Mouse (Mus musculus) 3T3-L1 (cell line): ENCODE measurements around the gene Fxyd1.

Experiments
- DNase-seq: peaks from one replicate; pipeline ENCODE4 v3.0.0-alpha.2; 2015; ENCODE audit warnings: low read depth, low spot score

Fxyd1 gene

DNA sequence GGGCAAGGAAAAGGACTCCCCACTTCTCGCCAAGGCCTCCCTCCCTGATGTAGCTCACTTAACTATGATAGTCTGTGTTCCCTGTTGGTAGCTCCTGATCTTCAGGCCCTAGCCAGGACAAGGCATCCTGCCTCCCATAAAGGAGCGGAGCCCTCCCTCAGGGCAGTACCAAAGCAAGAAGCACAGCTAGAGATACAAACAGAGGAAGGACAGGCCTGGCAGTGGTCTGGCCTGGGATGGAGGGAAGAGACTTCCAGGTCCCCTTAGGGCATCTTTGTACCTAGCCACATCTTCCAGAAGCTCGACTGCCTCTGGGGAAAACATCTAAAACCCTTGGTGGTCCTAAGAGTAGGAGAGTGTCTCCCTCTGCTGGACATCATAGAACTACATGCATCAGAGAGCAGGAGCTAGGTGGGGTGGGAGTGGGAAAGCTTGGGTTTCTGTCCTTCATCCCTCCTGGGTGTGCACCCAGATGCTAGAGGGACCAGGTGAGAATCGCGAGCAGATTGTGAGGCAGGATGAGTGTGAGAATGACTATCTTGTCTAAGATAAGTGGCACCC, 21.0 kb upstream of the Fxyd1 start:
- DNase-seq: peak; percentile 71

DNA sequence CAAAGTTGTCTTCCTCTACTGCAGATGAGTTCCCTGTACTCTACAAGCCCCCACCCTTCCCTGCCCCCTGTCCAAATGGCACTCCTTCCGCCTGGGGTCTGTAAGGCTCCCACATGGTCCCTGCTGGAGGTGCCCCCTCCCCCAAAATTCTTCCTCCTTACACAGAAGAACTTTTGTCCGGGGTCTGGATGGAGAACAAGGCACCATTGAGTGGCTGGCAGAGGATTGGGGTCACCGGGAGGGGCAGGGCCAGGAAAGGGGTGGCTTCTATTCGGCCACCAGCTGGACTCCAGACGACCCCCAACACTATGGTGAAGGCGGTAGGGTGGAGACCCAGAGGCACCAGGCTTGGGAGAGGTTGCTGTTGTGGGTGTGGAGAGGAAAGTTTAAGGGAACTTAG, 20.5 kb upstream of the Fxyd1 start:
- DNase-seq: no peak

DNA sequence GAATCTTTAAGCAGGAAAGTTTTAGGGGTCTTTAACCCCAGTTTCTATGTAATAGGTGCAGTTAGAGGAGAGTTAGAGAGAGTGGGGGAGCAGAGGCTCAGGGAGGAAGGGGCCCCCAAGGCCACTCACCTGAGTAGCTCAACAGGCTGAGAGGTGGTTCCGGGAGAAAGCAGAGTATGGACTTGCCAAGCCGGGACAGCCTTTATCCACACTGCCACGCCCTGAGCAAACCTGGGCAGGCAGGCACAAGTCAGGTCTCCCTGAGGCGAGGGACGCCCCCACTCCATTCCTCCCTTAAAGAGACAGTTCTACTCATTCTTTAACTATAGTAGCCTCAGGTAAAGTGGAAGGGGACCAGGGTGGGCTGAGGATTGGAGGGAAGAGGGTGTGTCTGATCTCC, 19.5 kb upstream of the Fxyd1 start, which contains the start of gene Fxyd3:
Gene Fxyd3, minus strand, starts transcription at position 213 of the 400 bp plus-strand sequence.
- no peak for DNase-seq

DNA sequence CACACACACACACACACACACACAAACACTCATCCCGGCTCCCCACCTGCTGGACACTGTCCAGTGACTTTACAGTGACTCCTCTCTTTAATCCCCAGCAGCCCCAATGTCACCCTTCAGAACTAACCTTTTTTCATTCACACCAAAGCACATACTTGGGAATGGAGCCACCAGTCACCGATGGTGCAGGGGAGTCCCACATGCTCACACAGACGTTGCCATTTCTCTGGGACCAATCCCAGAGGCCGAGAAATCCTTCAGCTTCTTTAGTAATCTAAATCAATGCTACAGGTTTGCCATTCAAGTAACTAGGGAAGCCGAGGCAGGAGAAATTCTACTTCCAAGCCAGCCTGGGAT, 17.7 kb upstream of the Fxyd1 start:
- no peak for DNase-seq

DNA sequence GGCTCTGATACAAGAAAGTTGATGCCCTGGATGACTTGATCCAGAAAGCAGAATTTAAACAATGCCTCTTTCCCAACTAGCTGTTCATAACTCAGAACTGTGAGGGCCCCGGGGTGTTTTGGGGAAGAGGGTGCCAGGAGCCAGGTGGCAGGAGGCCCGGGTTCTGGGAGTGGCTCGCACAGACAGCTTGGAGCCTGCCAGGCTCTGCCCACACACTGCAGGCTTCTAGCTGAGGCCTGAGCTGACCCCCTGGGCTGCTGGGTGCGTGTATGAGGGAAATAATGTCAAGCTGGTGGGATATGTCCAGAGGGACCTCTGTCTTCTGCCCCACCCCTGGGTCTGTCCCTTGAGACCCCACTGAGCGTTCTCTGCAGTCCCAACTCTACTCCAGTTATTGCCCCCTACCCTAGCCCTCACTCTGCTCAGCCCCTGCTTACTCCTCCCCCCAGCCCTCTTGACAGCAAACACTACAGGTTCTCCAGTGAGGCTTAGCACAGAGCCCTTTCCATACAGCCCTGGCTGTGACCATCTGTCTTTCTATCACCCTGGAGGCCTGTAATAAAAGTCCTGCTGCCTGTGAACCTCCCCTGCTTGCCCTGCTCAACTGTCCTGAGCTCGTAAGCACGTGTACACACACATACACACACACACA, 17.2 kb upstream of the Fxyd1 start:
- DNase-seq: no peak

DNA sequence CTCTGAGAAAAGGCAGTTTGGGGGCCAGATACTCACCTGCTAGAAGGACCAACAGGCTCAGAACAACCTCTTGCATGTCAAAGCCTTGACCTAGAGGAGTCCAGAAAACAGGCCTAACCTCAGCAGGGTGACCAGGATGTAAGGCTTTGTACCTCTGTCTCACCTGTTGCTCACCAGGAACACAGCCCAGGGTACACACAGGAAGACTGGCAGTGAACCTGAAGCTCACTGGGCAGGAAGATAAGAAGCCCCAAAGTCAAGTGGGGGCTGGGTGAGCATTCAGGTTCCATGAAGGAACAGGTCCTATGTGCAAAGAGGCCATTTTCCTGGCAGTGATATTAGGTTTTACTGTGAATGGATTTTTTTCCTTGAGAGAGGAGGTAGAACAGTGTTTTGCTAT, 16.5 kb upstream of the Fxyd1 start:
- no peak for DNase-seq

DNA sequence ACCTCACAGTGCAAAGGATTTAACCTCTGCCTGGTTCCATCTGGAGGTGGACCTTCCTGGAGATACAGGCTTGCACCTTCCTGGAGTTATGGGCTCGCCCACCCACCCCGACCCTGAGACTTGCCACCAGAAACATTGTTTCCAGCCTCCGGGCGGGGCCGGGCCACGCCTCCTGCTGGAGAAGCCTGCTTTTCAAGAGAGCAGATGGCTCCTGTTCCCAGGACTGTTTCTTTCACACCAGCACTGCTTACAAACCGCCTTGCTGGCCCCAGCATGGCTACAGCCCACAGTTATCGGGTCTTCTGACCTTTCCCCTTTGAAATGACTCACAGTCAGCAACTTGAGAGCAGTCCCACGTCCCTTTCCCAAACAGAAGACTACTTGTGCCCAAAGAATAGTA, 15.3 kb upstream of the Fxyd1 start:
- no peak for DNase-seq

DNA sequence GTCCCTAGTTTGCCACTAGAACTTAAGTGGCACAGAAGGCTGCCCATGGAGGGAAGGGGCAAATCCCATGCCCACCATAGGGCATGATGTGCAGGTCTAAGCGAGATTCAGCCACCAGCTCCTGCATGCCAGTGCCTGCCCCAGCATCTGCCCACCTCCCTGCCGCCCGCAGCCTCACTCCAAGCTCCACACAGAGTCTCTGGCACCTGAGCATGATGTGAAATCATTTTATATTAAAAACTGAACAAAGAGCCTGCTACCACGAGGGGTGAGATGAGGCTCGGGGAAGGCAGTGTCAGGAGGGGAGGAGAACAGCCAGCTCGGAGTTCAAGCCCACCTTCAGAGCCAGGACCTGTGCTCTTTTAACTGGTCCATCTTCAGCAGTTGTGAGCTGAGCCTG, 13.3 kb upstream of the Fxyd1 start:
- no peak for DNase-seq

DNA sequence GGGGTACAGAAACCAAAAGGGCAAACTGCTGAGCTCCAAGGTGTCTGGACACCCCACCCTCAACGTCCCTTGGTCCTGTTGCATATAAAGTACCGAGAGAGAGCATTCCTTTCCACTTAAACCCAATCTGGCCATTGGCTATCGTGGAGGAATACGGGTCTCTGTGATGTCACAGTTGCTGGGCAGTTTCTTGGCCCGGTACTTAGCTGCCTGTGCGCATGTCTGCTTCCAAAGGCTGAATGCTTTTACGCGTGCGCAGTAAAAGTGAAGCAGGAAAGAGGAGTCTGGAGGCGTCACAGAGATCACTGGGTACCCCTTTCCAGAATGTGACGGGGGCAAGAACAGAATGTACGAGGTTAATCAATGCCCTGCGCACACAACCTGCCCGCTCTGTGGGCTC, 12.5 kb upstream of the Fxyd1 start:
- DNase-seq: no peak

DNA sequence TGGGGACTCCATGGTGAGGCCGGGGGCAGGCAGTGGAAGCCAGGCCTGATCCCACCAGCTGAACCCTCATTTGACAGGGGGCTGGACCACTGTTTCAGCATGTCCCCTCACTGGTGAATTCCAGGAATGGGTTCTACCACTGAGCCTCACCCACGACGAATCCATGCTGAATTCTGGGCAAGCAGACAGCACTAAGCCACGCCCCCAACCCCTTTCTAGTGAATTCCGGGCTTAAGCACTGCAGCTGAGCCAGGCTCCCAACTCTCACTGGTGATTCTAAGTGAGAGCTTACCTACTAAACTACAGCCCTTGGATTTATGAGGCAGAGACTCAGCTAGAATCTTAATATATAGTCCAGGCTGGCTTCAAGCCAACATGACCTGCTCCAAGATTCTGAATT, 10.8 kb upstream of the Fxyd1 start:
- DNase-seq: peak; percentile 12

DNA sequence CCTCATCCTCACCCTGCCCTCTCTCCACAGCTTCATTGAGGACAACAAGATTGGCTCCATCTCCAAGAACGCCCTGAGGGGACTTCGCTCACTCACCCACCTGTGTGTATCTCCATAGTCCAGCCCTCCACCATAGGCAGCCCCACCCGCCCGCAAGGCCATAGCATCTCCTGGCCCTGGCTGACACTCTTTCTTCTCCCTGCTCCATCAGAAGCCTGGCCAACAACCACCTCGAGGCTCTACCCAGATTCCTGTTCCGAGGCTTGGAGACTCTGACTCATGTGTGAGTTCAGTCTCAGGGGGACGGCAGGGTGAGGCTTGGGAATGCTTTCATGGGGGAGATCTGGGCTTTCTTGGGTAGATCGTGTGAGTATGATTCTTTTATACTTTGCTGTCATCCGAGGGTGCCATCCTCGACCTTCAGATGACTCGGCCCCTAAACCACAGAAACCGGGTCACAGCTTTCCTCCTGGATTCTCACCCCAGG, 6.1 kb upstream of the Fxyd1 start:
- DNase-seq: peak; percentile 69

DNA sequence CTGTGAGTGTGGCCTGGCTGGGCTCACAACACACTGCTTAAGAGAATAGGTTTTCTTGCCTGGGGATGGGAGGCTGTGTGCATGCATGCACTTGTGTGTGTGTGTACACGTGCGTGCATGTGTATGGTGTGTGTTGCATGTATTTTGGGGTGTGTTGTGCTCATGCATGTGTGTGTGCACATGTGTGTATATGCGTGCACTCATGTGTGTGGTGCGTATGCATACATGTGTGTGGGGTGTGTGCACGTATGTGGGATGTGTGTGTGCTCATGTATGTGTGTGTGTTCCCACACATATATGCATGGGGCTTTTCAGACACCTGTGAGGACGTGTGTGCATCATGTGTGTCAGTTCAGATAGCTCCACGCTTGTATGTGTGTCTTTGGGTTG, 3.6 kb upstream of the Fxyd1 start:
- no peak for DNase-seq

DNA sequence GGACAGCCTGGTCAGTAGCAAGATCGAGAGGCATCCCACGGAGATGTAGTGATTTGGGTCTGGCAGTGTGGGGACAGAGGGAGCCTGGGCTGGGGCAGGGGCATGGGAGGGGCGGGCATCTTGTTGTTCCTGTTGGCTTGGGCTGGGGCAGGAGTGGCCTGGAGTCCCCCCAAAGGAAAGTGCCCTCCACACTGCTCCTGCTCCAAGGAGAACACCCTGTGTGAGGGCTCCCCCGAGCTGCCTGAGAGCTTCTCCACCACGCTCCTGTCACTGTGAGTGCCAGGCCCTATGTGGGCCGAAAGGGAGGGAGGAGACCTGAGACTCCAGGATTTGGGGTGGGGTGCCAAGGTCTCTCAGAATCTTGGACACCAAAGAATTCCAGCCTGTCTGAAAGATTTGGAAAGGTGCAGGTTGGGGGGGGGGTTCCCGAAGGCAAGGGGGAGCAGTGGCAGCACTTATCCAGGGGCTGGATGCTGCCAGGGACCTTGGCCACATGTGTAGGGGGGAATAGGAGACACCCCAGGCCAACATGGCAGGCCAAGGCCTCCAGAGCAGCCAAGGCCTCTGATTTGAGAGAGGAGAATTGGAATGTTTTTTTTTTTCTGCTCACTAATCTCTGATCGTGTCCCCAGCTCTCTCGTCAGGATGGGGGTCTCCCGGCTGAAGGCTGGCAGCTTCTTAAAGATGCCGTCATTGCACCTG, 3.1 kb upstream of the Fxyd1 start:
- no peak for DNase-seq

DNA sequence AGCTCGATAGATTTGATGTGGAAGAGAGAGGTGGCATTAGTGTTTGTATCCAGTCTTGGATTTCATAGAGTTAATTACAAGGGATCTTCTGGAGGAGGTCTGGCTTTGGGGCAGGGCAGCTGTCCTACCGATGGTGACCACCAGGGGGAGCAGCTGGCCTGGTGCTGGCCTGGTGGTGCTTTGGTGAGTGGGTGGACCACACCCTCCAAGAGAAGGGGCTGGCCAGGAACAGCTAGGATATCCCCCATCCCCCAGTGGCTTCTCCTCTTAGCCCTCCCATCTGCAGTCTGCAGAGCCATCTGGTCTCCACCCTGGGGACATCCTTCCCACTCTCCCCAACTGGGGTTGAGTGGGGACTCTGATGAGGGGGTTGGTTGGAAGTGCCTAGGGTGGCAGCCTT, 2.1 kb upstream of the Fxyd1 start, which contains the start of gene Lgi4:
Gene Lgi4, plus strand, starts transcription at position 235 of the 400 bp plus-strand sequence.
- DNase-seq: peak; percentile 71

DNA sequence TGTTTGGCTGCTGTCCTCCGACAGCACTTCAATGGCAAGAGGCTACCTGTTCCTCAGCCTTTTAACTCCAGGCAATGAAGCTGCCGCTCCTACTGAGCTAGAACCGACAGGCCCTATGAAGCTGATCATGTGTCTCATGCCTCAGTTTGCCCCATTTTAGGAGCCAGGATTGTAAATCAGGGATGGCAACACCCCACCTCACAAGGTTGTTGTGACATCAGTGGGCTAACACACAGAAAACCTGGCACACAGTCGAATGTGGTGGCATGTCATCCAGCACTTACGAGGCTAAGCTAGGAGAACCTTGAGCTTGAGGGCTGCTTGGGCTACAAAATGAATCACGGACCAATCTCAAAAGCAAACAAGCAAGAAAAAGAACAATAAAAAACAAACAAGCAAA, 1.2 kb upstream of the Fxyd1 start:
- DNase-seq: no peak

DNA sequence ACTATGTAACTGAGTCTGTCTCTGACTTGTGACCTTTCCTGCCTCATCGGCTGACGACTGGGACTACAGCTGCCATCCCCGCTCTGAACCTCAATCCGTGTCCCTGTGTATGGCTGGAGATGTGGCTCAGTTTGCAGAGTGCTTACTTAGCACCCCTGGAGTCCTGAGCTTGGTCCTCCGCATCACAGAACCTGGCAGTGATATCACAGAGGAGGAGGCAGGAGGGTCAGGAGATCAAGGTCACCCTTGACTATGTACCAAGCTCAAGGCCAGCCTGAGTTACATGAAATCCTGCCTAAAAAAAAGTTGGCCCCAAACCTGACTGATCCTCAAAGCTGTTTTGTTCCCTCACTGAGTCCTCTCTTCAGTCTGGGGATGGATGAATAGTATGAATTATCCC, 731 bp upstream of the Fxyd1 start:
- no peak for DNase-seq

DNA sequence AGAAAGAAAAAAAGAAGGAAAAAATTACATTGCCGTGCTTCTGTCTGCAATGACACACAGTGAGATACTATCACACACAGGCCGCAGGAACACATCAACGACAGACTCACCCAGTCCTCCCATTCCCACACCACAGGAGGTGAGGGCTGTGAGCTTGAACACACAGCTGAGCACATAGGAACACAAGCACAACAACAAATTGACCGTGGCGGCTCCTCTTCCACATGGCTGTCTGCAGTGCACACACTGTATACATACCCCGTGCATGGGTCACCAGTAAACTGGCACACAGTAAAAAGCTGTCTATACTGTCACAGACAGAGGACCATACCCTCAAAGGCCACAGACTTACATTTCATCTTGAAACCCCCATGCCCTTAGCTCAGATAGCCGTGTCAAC, 551 bp downstream of the Fxyd1 start:
- no peak for DNase-seq

DNA sequence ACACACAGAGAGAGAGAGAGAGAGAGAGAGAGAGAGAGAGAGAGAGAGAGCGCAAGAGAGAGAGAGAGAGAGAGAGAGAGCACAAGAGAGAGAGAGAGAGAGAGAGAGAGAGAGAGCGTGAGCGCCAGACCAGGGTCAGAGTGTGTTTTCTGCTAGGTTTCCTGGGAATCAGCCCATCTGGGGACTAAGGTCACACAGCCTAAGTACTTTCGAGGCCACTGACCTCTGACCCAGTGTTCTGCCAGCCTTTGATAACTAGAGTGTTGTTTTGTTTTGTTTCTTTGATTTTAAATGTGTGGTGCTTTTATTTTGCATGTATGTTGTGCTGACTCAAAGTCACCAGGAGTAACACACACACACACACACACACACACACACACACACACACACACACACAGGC, 1.1 kb downstream of the Fxyd1 start:
- DNase-seq: no peak

DNA sequence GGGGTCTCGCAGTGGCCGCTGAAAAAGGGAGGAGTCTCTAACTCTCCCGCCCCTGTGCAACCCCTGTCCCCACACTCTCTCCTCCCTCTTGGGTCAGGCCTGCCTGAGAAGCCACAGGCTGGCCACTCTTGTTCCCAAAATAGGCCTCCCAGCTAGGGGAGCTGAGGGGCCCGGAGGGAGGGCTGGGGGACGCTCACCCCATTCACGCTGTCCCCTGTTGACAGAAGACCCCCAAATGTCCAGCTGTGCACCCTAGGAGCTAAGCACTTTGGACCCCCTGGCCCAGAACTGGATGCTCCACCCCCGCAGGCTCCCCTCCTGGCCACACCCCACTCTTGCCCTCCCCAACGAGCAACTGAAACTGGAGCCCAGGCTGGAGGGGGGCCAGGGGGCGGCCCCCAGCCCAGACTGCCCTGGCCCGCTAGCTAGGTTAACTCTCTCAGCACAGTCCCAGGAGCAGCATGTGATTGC, 1.6 kb downstream of the Fxyd1 start:
- no peak for DNase-seq

DNA sequence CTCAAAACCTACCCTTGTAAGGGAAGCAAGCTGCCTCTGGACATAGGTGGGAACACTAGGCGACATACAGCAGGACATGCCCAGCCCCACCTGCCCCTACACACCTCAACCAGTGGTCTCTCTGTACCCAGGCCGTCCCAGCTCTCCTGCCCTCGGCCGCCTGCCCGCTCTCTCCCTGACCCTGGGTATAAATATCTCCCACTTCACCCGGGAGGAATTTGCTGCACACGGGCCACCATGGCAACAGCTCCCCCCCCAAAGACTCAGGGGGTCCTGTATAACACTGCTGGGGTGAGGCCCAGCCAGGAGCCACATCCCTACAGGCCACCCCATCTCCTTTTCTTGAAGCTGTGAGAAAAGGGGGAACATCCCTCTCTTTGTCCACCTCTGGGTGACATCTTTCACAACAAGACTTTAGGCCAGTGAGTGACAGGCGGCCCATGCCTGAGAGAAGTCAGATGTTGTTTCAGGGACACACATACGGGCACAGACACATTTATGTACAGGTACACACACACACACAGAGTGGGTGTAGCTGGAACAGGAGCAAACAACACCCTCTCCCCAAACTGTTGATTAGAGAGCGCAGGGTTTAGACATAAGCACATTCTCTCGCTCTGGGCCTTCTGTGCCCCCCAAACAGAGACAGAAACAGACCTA, 2.2 kb downstream of the Fxyd1 start:
- no peak for DNase-seq

DNA sequence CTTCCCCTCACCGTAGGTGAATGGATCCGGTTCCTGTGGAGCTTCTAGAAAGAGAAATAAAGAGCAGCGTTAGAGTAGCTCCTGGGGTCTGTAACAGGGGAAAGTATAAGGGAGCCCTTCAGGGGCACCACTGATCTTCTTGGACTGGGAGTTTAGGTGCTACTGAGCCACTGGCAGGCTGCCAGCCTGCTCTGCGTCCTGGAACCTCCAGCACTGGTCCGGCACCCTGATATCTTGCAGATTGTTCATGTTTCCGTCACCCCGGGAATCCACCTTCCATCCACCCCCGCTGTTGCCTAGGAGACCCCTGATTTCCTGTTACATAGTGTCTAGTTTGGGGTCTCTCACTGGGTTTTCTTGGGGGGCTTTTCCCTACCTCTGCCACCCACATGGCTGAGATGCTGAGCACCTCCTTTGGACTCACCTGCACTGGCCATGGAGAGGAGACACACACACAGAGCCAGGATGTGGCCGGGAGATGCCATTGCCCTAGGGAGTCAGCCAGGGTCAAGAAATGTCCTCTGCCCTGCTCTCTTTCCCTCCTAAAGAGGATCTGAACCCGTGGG, 3.0 kb downstream of the Fxyd1 start:
- no peak for DNase-seq
